Mouse (Mus musculus) gastrocnemius, postnatal 4 days (tissue): ENCODE data around the gene Lhx6. TPM values are rescaled to one million over a fixed set of nuclear protein-coding genes. Genes with fewer than 3 reads are reported as not detected.

ENCODE experiments used
- DNase-seq, 2 experiments: peaks; one replicate each; pipeline ENCODE4 v3.0.0; 2021 to 2022; ENCODE audit warnings: low spot score in 2 of 2, mixed read lengths in 2 of 2
- total RNA-seq, 2 experiments: library from RNA; stranded (reverse); gene quantifications; 2 replicates each; pipeline ENCODE4 v1.2.3; 2021

Lhx6 gene
- total RNA-seq, 2 experiments from 2014 or later = 6.5 to 8.0 TPM

DNA sequence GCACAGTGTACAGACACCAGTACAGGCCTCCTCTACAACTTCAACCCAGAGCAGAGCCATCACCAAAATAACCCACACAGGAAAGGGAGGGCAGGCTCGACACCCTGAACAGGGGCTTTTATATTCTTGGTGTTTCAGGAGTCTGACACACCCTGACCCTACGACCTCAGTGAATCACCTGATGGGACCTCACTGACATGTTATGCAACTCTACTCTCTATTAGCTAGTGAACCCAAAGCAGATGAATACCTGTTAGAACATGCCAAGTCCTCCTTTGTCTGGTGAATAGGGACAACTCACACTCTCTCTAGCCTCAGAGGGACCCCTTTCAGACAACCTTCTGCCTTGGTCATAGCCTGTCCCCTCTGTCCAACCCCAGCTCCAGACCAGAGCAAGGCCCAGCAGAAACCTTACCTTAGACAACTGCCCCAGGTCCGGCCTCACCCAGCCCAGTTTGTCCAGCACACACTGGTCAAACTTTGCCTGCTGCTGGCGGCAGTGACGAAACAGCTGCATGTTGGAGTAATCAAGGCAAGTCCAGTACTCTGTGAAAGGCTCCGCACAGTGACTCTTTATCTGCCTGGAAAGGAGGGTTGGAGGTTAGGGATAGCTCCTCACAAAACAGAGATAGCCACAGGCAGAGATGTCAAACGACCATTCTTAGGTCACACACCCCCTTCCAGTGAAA, 65.8 kb downstream of the Lhx6 start:
- DNase-seq = no peak

DNA sequence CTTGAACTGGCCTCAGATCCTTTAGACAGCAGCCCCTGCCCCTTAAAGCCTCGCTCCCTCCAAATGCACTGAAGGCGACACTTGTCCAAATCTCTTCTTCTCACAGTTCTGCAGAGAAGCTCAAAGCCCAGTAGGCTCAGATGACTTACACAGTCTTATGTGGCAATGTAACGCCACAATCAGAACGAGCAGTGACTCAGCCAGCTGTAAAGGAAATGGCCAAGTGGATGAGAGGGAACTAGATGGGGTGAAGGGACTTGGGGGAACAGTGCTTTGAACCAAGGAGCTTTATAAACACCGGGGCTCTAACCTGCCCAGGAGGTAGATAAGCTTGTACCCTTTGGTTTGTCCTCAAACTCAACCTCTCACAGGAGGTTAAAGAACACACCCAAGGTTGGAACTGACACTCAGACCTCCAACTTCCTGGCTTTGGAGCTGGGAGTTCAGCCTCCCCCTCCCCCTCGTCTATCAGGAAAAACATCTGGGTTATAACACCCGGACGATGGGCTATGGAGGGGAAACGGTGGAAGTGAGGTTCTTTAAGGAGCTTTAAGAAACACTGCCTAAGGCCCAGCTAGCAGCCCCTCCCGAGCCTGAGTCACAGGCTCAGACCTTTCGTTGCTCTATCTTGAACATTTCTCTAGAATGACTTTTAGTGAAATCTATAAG, 69.7 kb downstream of the Lhx6 start:
- DNase-seq = no peak

DNA sequence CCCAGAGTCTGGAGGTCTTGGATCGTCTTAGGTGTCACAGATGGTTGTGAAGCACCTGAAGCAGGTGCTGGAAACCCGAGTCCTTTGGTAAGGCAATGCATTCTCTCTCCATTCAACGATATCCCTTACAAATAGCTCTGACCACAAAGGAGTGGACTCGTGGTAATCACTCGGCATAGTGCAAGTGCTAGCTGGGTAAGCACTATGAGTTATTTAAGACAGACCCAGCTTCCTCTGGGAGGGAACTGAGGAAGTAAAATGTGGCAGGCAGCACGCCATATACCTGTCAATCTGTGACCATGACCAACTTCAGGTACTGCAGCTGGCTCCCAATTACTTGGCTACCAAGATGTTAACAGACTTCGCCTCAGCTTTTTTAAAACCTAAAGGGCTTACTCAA, 70.3 kb downstream of the Lhx6 start:
- DNase-seq = no peak

- no peak for DNase-seq
Observed at GRCm38 (mm10) chr2:36033966-36034365, 71.2 kb downstream of the Lhx6 start.

GRCm38 (mm10) chr2:36032884-36033283, 72.3 kb downstream of the Lhx6 start:
- no peak for DNase-seq

Other genes starting within 250 kb of the Lhx6 start
- 1 to 10 TPM; 3.4 to 5.8 TPM for gene Ttll11, start 125.5 kb downstream of the Lhx6 start, total RNA-seq
- gene Ndufa8, start 56.0 kb downstream of the Lhx6 start, total RNA-seq = 100 to 1,000 TPM; 249 to 250 TPM
- gene Morn5, start 56.0 kb downstream of the Lhx6 start, total RNA-seq = not detected
- 10 to 100 TPM; 24.0 to 25.4 TPM for gene Mrrf, start 31.0 kb upstream of the Lhx6 start, total RNA-seq
- gene Rbm18, start 31.4 kb upstream of the Lhx6 start, total RNA-seq = 10 to 100 TPM; 33.6 to 36.8 TPM
- gene Ptgs1, start 125.0 kb upstream of the Lhx6 start, total RNA-seq = 1 to 10 TPM; 5.7 to 6.7 TPM